Mouse (Mus musculus) brain, embryonic 14.5 days (tissue): ENCODE data around the gene Slc25a16.

ENCODE experiments used
- CTCF ChIP-seq: fragments of 200-500 bp; IDR thresholded peaks from 2 replicates; pipeline ENCODE4 v1.5.1; 2012; ENCODE audit warnings: inconsistent platforms, mild to moderate bottlenecking, moderate library complexity, borderline replicate concordance; ENCODE audit not compliant: insufficient read depth, insufficient read length; ENCODE audit errors: extremely low read depth
- POLR2A ChIP-seq: fragments of 200-500 bp; IDR thresholded peaks from 2 replicates; pipeline ENCODE4 v1.6.1; 2012; ENCODE audit warnings: mild to moderate bottlenecking, inconsistent platforms, borderline replicate concordance; ENCODE audit not compliant: poor library complexity, insufficient read depth, insufficient read length, severe bottlenecking; ENCODE audit errors: extremely low read depth

DNA sequence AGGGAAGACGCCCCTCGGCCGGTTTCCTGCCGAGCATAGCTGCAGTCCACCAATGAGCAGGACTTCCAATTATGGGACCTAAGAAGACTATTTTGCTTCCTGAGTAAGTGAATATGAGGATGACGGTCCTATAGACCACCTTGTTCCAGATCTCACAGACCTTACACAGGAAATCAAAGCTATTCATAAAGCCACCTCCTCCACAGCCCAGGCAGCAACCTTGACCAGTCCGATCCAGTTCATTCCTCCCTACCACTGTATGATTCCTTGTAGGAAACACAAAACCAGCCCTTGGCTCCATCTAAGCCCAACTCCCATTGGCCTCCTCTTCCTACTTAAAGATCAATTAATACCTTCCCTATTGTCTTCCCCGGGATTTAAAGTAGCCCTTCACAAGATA is 14.1 kb upstream of the Slc25a16 start:
- TF ChIP-seq POLR2A, result no peak
- TF ChIP-seq CTCF, result no peak
